Mouse (Mus musculus) gastrocnemius, postnatal 14 days (tissue): ENCODE measurements at regions not wholly inside any gene's neighbourhood (a gene's known extent, or its start where the extent isn't known, plus 50 kb on each side); places are given as distances from the start of the nearest gene placed in this dataset.

Experiments used
- DNase-seq: peaks from one replicate; pipeline ENCODE4 v3.0.0; 2021; ENCODE audit warnings: mixed read lengths
- intact Hi-C: fragments of 180-260 bp; cut with DNase I; formaldehyde crosslinking; loops from one replicate; pipeline ENCODE4 v1.15.1; 2025; ENCODE audit warnings: low total_unique reads

DNA sequence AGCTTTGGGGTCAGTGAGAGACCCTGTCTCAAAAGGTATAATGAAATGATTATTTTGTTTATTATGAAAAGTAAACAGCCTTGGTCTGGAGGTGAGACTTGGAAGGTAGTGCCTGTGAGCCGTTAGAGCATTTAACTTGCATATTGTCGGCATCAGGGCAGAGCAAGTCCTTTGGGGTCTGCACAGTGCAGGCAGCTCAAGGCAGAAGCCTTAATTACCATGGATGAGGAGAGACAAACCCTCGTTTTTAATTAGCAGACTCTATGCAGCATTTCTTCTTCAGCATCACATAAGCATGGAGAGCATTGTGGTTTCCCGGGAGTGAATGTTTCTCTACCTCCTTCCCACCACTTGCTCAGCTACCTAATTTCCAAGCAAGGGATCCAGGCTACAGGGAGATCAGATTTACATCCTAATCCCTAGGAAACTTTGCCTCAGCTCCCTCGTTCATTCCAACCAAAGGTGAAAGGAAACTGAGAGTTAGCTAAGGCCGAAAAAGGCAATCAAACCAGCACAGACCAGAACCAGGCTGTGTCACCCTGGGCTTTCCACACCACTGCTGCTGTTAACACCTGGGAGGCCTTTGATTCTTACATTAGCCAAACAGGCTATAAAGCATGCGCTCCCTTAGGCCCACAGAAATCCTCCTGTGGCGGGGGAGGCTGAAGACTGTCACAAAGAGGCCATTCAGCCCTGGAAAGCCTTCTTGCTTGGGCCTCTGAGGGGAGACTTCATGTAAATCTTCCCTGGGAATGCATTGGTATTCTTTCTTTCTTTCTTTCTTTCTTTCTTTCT is 120.9 kb upstream of the Trib2 start:
- intact Hi-C loops = no loop called here
- no peak for DNase-seq

DNA sequence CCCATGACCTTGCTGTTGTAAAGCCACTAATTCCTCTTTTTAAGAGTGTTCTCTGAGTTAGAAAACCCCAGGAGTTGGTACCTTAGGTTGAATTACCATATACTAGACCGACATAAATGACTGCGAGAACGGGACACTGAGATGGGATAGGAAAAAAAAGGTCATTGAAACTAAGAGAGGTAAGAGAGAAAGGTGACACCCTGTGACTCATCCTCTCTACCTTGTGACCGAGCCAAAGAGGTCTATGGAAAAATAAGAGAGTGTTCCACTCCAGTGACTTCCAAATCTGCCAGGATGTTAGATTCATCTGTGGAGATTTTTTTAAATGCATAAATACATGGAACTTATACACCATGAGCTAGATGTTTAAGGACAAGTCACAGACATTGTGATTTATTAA is 115.3 kb upstream of the Trib2 start:
- intact Hi-C loops = no loop called here
- DNase-seq = no peak

DNA sequence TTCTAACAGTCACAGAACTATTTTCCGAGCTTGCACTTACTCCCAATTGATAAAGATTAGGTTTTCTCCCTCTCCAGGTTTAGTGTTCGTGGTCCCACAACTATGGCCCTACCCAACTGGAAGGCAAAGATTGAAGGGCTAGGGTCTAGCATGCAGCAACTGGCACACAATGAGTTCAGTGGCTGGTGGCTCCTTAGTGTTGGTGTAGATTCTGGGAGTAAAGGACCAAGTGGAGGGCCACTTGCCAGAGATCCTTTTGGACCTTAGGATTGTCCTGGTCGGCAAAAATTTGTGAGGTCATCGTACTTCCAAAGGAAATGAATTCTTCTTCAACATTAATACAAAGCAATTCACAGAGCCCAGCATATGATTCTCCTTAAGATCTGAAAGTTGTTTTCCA is 114.8 kb upstream of the Trib2 start:
- intact Hi-C loops = no loop called here
- DNase-seq = no peak

DNA sequence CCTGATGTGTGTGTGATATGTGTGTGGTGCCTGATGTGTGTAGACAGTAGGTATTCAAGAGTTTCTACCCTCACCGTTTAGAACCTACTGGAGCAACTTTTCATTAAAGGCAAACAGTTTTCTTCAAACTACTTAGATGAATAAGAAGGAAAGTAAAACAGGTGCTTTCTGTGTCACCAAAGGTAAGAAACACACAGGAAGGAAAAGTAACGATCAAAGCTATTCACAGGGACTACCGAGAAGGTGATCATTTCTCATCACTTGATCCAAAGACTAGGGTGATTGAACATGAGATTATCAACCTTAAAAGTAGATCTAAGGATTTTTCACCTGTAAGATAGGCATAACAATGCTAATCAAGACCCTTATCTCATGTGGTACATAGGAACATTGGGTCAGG is 113.4 kb upstream of the Trib2 start:
- intact Hi-C loops = no loop called here
- no peak for DNase-seq

DNA sequence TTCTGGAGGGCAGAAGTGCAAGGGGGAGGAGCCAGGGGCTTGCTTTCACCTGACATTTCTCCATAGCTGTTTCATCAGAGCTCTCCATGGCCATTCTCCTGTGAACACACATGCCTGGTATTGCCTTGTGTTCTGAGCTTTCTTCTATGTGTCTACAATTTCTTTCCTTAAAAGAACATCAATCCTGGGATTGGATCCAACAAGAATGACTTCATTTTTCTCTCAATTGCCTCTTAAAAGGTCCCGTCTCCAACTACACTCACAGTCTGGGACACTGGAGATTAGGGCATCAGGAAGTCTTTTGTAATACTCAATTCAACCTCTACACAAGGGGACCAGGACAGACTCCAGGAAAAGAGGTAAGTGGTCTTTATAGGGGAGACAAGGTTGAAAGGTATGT is 112.8 kb upstream of the Trib2 start:
- intact Hi-C loops = no loop called here
- DNase-seq = no peak

DNA sequence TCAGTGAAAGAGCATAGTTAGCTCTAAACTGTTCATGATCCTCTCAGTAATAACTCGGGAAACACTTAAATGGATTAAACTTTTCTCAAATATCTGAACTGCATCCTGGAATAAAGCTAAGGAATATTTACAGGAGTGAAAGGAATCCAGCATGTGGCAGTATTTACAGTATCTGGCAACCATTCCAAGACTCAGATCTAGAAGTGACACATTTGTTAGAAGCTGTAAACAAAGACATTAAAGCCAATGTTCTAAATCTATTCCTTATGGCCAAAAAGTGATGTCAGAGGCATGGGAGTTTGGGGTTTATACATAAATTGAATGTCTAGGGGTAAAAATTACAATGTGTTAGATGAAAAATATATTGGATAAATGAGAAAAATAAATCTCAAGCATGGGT is 101.6 kb upstream of the Trib2 start:
- intact Hi-C loops = no loop called here
- no peak for DNase-seq

DNA sequence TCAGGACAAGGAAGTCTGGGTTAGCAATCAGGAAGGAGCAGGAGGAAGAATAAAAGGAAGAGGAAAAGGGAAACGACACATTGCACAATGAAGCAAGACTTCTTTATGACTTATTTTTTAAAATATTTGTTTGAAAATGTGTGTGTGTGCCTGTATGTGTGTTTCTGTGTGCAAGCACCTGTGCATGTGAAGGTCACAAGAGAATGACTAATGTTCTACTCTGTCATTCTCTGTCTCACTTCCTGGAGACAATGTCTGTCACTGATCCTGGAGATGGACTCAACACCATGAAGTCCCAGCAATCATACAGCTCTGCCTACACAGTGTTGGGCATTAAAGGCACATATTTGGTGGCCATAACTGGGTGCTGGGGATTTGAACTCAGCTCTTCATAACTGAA is 96.2 kb upstream of the Trib2 start:
- no peak for DNase-seq
- intact Hi-C loops = no loop called here

DNA sequence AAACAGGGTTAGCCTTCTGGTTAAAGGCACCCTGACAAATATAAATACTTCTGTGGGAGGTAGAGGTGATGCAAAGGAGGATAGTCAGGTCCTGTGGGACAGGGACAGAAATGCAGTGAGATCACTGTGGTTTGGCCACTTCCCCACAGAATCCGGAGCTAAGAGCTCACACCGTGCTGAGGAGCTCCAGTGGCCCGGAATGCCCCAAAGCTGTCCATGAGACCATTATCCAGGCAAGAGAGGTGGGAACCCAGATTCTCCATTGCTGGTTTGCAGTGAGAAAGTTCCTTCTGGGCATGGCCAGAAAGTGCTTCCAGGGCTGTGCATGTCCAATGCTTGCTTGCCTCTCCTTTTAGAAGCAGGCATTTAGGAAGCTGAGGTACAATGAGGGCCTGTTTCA is 95.8 kb upstream of the Trib2 start:
- intact Hi-C loops = no loop called here

DNA sequence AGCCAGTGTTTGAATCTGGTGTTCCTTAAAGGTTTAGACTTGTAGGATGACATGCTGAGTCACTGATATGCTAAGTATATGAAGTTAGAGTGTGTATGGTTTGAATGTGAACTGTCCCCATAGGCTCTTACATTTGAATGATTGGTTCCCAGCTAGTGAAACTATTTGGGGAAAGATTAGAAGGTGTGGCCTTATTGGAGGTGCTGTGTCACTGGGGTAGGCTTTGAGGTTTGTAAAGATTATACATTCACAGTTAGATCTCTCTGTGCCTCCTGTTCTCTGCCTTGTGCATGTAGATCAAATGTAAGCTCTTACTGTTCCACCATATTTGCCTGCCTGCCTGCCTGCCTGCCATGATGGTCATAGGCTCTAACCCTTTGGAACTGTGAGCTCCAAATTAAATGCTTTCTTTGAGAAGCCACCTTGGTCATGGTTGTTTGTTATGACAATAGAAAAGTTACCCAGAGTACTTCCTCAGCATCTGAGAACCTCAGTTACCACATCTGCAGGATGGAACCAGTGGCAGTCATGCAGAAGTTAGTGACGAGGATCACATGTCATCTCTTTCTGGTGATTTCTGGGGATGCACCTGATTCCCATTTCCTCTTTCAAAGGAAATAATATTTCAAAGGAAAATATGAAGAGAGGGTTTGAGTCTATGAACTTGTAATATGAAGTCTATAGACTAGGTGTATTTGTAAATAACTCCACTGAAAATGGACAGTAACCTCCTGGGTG is 94.7 kb upstream of the Trib2 start:
- no peak for DNase-seq
- intact Hi-C loops = no loop called here

More for the DNA sequence above, 95.8 kb upstream of the Trib2 start:
- DNase-seq = no peak

DNA sequence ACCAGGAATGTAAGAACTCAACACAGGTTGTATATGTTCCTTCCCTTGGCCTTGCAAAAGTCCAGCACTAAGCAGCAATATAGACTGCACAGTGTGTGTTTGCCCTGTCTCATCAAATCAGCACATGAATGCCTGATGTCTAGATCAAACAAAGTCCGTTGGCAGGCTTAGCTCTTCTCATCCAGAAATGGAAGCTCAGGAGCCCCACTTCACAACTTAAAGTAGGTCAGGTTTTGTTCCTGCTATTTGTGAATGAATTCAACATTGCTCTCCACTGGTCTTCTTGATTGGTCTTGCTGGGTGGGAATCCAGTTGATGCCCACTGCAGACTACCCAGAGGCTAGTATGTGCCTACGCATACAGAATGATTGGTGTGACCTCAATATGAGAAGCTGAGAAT is 80.8 kb upstream of the Trib2 start:
- DNase-seq = no peak
- intact Hi-C loops = no loop called here

DNA sequence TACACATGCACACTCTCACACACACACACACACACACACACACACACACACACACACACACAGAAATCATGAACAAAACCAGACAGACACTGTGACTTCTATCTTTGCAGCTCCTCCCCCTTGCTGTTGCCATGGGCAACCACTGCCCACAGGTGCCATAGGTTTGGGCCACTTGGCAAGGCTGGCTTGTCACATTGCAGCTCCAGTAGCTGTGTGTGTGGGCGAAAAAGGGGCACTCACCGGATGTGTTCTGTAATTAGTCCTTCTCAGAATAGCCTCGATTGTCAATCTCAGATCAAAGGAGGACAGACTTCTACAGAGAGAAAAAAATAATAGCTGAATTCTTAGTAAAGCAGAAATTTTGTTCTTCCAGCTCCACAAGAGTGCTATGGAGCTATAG is 79.8 kb upstream of the Trib2 start:
- intact Hi-C loops = no loop called here
- no peak for DNase-seq

DNA sequence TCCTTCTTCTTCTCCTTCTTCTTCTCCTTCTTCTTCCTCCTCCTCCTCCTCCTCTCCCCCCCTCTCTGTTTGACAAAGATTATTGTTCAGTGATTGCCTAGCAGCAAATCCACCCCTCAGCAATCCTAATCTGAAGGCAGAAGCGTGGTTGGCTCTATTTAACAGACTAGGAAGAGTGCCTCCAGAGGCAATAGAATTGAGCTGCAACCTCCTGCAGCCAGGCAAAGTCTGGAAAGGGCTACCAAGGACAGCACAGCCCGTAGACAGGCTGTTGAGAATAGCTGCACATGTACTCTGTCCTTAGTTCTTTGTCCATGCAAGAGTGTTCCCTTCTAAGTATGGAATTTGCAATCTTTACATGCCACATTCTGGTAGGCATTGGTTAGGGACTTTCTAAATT is 78.5 kb upstream of the Trib2 start:
- intact Hi-C loops = no loop called here
- DNase-seq = no peak

DNA sequence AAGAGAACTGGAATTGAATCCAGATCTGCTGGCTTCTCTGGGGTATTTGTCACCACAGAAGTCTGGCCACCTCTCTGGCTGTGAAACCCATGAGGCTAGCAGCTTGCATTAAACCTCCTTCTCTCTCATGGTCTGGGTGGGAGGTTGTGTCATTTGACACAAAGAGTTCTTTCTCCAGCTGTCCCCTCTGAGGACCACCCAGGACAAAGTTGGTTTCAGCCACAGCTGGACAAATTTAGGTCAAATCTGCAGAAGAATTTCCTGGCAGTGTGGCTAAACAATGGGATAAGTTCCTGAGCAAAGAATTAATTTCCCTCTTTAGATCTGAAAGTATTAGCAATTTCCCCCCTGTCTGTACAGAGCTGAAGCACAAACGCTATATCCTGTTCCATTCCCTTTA is 73.9 kb upstream of the Trib2 start:
- no peak for DNase-seq
- intact Hi-C loops = no loop called here

DNA sequence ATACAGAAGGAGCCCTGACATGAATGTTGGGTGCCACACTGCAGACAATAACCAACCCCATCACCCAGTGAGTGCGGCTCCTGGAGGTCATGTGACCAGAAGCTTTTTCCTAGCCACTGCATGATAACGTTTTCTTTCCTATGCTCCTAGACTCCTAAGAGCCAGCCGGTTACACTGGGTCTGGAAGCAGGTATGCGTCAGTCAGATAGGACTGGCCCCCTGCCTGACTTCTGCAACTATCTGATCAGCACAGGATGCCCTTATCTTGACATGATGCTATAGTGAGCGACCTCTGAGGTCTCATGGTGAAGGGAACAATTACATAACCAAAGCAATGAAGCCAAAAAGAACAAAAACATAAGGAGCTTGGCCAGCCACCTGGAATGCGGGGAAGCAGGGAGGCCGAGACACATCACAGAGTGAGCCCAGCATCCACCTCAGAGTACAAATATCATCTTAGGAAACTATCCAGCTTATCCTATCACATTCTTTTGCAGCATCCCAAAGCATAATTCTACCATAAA is 63.2 kb upstream of the Trib2 start:
- no peak for DNase-seq
- intact Hi-C loops = no loop called here
